Mouse (Mus musculus) ES-Bruce4 (cell line): ENCODE results near the gene Prss32. TPM values are rescaled to one million over a fixed set of nuclear protein-coding genes. Genes with fewer than 3 reads are reported as not detected.

Source experiments
- H3K27ac ChIP-seq: 2 replicates; pipeline ENCODE4 v1.5.1; 2012; ENCODE audit warnings: low read length, inconsistent platforms; ENCODE audit not compliant: insufficient read depth
- H3K27me3 ChIP-seq: 2 replicates; pipeline ENCODE4 v1.6.1; 2012; ENCODE audit warnings: mild to moderate bottlenecking, low read length, inconsistent platforms; ENCODE audit not compliant: control insufficient read depth, poor library complexity, insufficient read depth, severe bottlenecking
- H3K36me3 ChIP-seq: 2 replicates; pipeline ENCODE4 v1.6.1; 2012; ENCODE audit warnings: inconsistent platforms, mild to moderate bottlenecking, low read length, moderate library complexity; ENCODE audit not compliant: control insufficient read depth, poor library complexity, insufficient read depth, severe bottlenecking
- H3K4me1 ChIP-seq: one replicate; pipeline ENCODE4 v1.8.1; 2011; ENCODE audit warnings: low read length; ENCODE audit not compliant: control insufficient read depth, insufficient read depth
- H3K4me3 ChIP-seq: 2 replicates; pipeline ENCODE4 v1.5.1; 2011; ENCODE audit warnings: low read depth, mild to moderate bottlenecking, low read length
- H3K9ac ChIP-seq: 2 replicates; pipeline ENCODE4 v1.6.1; 2012; ENCODE audit warnings: low read depth, mild to moderate bottlenecking, inconsistent platforms; ENCODE audit not compliant: poor library complexity, severe bottlenecking
- H3K9me3 ChIP-seq: replicated peaks from 2 replicates; pipeline ENCODE4 v1.6.1; 2012; ENCODE audit warnings: mild to moderate bottlenecking, low read length, inconsistent platforms; ENCODE audit not compliant: control insufficient read depth, poor library complexity, insufficient read depth, severe bottlenecking
- CTCF ChIP-seq: IDR thresholded peaks from one replicate; pipeline ENCODE4 v1.8.1; 2011; ENCODE audit warnings: low read depth, low read length
- EP300 ChIP-seq: IDR thresholded peaks from 2 replicates; pipeline ENCODE4 v1.6.1; 2011; ENCODE audit warnings: low read depth, low read length; ENCODE audit not compliant: insufficient read depth
- POLR2A ChIP-seq: IDR thresholded peaks from one replicate; pipeline ENCODE4 v1.8.1; 2011; ENCODE audit warnings: low read length; ENCODE audit not compliant: insufficient read depth
- polyA plus RNA-seq: library from polyadenylated mRNA; stranded (reverse); fragments of >200 nt; gene quantifications from 2 replicates; pipeline ENCODE4 v1.2.4, GENCODE M21; 2011; ENCODE audit warnings: low read depth; ENCODE audit not compliant: missing spikeins, insufficient read depth, insufficient read length

Prss32 gene
- polyA plus RNA-seq, 1 experiment = not detected

- H3K27me3 ChIP-seq = no peaks in the 10 kb centered on the region
- no peaks in the 10 kb centered on the region for H3K4me1 ChIP-seq
- no peak overlapping the region for H3K4me3 ChIP-seq
- TF ChIP-seq POLR2A = no peak
- peak; percentile 45 for TF ChIP-seq CTCF
- no peak overlapping the region for H3K9ac ChIP-seq
- H3K36me3 ChIP-seq = no peaks in the 10 kb centered on the region
- H3K27ac ChIP-seq = no peak overlapping the region
- H3K9me3 ChIP-seq = no peaks in the 10 kb centered on the region
Observed at GRCm38 (mm10) chr17:23850853-23851749, 7.4 kb downstream of the Prss32 start.

- H3K9ac ChIP-seq = no peak overlapping the region
- H3K4me3 ChIP-seq = no peak overlapping the region
- H3K27ac ChIP-seq = no peak overlapping the region
- H3K9me3 ChIP-seq = no peaks in the 10 kb centered on the region
- no peak for TF ChIP-seq EP300
- no peak for TF ChIP-seq POLR2A
- TF ChIP-seq CTCF = peak; percentile 84
- H3K4me1 ChIP-seq = no peaks in the 10 kb centered on the region
- H3K36me3 ChIP-seq = no peaks in the 10 kb centered on the region
- no peaks in the 10 kb centered on the region for H3K27me3 ChIP-seq
Observed at GRCm38 (mm10) chr17:23853292-23853691, 9.6 kb downstream of the Prss32 start.

GRCm38 (mm10) chr17:23854229-23854765, 10.6 kb downstream of the Prss32 start:
- TF ChIP-seq EP300 = no peak
- TF ChIP-seq CTCF = no peak
- no peak for TF ChIP-seq POLR2A
- no peaks in the 10 kb centered on the region for H3K4me1 ChIP-seq
- H3K4me3 ChIP-seq = no peak overlapping the region
- no peaks in the 10 kb centered on the region for H3K36me3 ChIP-seq
- H3K9ac ChIP-seq = no peak overlapping the region
- H3K9me3 ChIP-seq = no peaks in the 10 kb centered on the region
- no peaks in the 10 kb centered on the region for H3K27me3 ChIP-seq
- no peak overlapping the region for H3K27ac ChIP-seq

- no peaks in the 10 kb centered on the region for H3K36me3 ChIP-seq
Observed at GRCm38 (mm10) chr17:23857193-23857592, 13.5 kb downstream of the Prss32 start.

GRCm38 (mm10) chr17:23857913-23858312, 14.3 kb downstream of the Prss32 start:
- Histone ChIP-seq H3K9ac (no peak overlapping the region), H3K4me3 (no peak overlapping the region), H3K27me3 (no peaks in the 10 kb centered on the region), H3K27ac (no peak overlapping the region), H3K9me3 (no peaks in the 10 kb centered on the region), H3K36me3 (no peaks in the 10 kb centered on the region), H3K4me1 (no peaks in the 10 kb centered on the region)
- TF ChIP-seq EP300 (no peak), POLR2A (no peak), CTCF (no peak)

More at GRCm38 (mm10) chr17:23857193-23857592, 13.5 kb downstream of the Prss32 start:
- Histone ChIP-seq H3K4me1 (no peaks in the 10 kb centered on the region), H3K27me3 (no peaks in the 10 kb centered on the region), H3K4me3 (no peak overlapping the region), H3K9me3 (no peaks in the 10 kb centered on the region), H3K9ac (no peak overlapping the region), H3K27ac (no peak overlapping the region)
- TF ChIP-seq CTCF = no peak
- no peak for TF ChIP-seq POLR2A
- TF ChIP-seq EP300 = no peak

GRCm38 (mm10) chr17:23862926-23863325, 19.3 kb downstream of the Prss32 start:
- H3K9ac ChIP-seq = no peak overlapping the region
- TF ChIP-seq EP300 = no peak
- TF ChIP-seq POLR2A = no peak
- no peak for TF ChIP-seq CTCF
- no peaks in the 10 kb centered on the region for H3K36me3 ChIP-seq
- H3K27ac ChIP-seq = no peak overlapping the region
- no peaks in the 10 kb centered on the region for H3K4me1 ChIP-seq
- H3K4me3 ChIP-seq = no peak overlapping the region
- no peaks in the 10 kb centered on the region for H3K27me3 ChIP-seq
- no peaks in the 10 kb centered on the region for H3K9me3 ChIP-seq
